Mouse (Mus musculus) heart, embryonic 14.5 days (tissue): ENCODE data around the gene 4931429L15Rik. TPM values are rescaled to one million over a fixed set of nuclear protein-coding genes. Genes with fewer than 3 reads are reported as not detected.

ENCODE experiments used
- ATAC-seq: fragments of 200-750 bp; cut with Nextera tagmentation; 2 replicates; pipeline ENCODE4 v1.8.0; 2017; ENCODE audit warnings: low read depth, moderate TSS enrichment; ENCODE audit not compliant: insufficient number of reproducible peaks, insufficient read depth, low FRiP score
- H3K27ac ChIP-seq, 2 experiments: fragments of 200-500 bp in 1 of 2; fragments of 300-500 bp in 1 of 2; sonication (generic) in 1 of 2; replicated peaks in 1 of 2; 2 replicates each; pipeline ENCODE4 v1.5.1; 2012 to 2014; ENCODE audit warnings: low read depth in 2 of 2, low read length in 2 of 2, control low read depth in 1 of 2, mild to moderate bottlenecking in 1 of 2, mixed read lengths in 1 of 2; ENCODE audit not compliant: control insufficient read depth in 1 of 2, insufficient read depth in 1 of 2
- H3K27me3 ChIP-seq: fragments of 300-500 bp; sonication (generic); 2 replicates; pipeline ENCODE4 v1.6.1; 2014; ENCODE audit warnings: mild to moderate bottlenecking, low read length, control low read depth; ENCODE audit not compliant: control insufficient read depth, insufficient read depth
- H3K36me3 ChIP-seq: fragments of 300-500 bp; sonication (generic); 2 replicates; pipeline ENCODE4 v1.6.1; 2014; ENCODE audit warnings: mild to moderate bottlenecking, control low read depth, low read length, mixed read lengths; ENCODE audit not compliant: control insufficient read depth, insufficient read depth
- H3K4me1 ChIP-seq, 2 experiments: fragments of 200-500 bp in 1 of 2; fragments of 300-500 bp in 1 of 2; sonication (generic) in 1 of 2; 2 replicates each; pipeline ENCODE4 v1.6.1; 2012 to 2014; ENCODE audit warnings: low read length in 2 of 2, control low read depth in 1 of 2, mixed read lengths in 1 of 2; ENCODE audit not compliant: control insufficient read depth in 2 of 2, insufficient read depth in 2 of 2
- H3K4me2 ChIP-seq: fragments of 300-500 bp; sonication (generic); 2 replicates; pipeline ENCODE4 v1.6.1; 2014; ENCODE audit warnings: mild to moderate bottlenecking, low read length
- H3K4me3 ChIP-seq, 2 experiments: fragments of 200-500 bp in 1 of 2; fragments of 300-500 bp in 1 of 2; sonication (generic) in 1 of 2; 2 replicates each; pipeline ENCODE4 v1.5.1; 2012 to 2014; ENCODE audit warnings: low read length in 2 of 2, mild to moderate bottlenecking in 2 of 2, control low read depth in 1 of 2, low read depth in 1 of 2, moderate library complexity in 1 of 2; ENCODE audit not compliant: control insufficient read depth in 1 of 2, insufficient read depth in 1 of 2
- H3K9ac ChIP-seq: fragments of 300-500 bp; sonication (generic); 2 replicates; pipeline ENCODE4 v1.6.1; 2014; ENCODE audit warnings: mild to moderate bottlenecking, low read length
- H3K9me3 ChIP-seq: fragments of 300-500 bp; sonication (generic); 2 replicates; pipeline ENCODE4 v1.6.1; 2016; ENCODE audit warnings: low read length, control low read depth; ENCODE audit not compliant: control insufficient read depth
- WGBS: fragments of 180-500 bp; shearing (Covaris S2); extraction: QIAGEN DNeasy Blood & Tissue Kit; methylation state at CpG from one replicate; pipeline ENCODE4 v1.1.7; 2014; 5-methylcytosine and 5-hydroxymethylcytosine counted together
- polyA plus RNA-seq: library from polyadenylated mRNA; unstranded; fragments of >200 nt; fragmentation: Nextera tagmentation; extraction: Ambion mirVana; gene quantifications from 2 replicates; pipeline ENCODE4 v1.2.1, GENCODE M21; 2014

4931429L15Rik gene
- polyA plus RNA-seq, 1 experiment from 2014 or later, result not detected

DNA sequence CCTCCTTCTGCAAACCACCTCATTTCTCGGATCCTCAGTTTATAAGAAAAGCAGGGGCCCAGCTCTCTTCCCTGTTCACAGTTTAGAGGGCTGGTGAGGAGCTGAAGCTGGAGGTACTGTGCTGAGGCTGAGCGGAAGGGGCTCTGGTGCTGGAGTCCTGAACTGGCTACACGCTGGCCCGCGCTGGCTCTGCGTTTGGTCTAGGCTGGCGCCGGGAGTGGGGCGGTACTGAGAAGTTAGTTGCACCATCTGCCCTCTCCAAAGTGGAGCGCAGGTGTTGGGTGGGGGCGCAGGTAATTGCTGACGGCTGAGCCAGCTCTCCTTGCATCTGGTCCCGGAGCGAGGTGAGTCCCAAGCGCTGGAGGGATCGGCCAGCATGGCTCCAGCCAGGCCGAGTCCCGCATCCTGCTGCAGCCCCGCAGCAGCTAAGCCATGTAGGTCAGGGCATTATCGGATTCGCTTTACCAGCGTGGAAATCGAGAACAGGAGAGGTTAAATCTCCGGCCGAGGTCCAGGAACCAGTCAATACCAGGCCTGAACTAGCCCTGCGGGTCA lies 14.8 kb upstream of the 4931429L15Rik start:
- Histone ChIP-seq H3K9ac (no peak overlapping the region), H3K4me3 (no peak overlapping the region), H3K4me2 (no peak overlapping the region), H3K9me3 (no peaks in the 10 kb centered on the region), H3K27ac (no peak overlapping the region), H3K36me3 (no peaks in the 10 kb centered on the region), H3K27me3 (peaks cover 21% of the 10 kb centered on the region; the same call in 1 of the 2 replicates), H3K4me1 (peaks cover 0 to 3% of the 10 kb centered on the region in 2 experiments; a peak in 1 of 4 replicates)
- no peak for ATAC-seq
- 32% methylated on average over 26 of the region's 26 CpGs for WGBS

DNA sequence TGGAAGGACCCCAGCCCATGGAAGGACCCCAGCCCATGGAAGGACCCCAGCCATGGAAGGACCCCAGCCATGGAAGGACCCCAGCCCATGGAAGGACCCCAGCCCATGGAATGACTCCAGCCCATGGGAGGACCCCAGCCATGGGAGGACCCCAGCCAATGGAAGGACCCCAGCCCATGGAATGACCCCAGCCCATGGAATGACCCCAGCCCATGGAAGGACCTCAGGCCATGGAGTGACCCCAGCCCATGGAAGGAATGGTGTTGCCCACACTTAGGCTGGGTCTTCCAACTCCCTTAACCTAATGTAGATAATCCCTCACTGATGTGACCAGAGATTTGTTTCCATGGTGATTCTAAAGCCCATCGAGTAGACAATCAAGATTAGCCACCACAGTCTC lies 11.5 kb upstream of the 4931429L15Rik start:
- no peaks in the 10 kb centered on the region for H3K36me3 ChIP-seq
- no peak overlapping the region for H3K9ac ChIP-seq
- ATAC-seq, result no peak
- H3K9me3 ChIP-seq, result no peaks in the 10 kb centered on the region
- H3K27me3 ChIP-seq, result peaks cover 21% of the 10 kb centered on the region; the same call in 1 of the 2 replicates
- H3K4me2 ChIP-seq, result no peak overlapping the region
- H3K4me1 ChIP-seq, result peaks cover 11 to 14% of the 10 kb centered on the region in 2 experiments; a peak in 3 of 4 replicates
- no peak overlapping the region for H3K27ac ChIP-seq
- 90% methylated on average over 1 of the region's 1 CpGs for WGBS
- H3K4me3 ChIP-seq, result no peak overlapping the region

DNA sequence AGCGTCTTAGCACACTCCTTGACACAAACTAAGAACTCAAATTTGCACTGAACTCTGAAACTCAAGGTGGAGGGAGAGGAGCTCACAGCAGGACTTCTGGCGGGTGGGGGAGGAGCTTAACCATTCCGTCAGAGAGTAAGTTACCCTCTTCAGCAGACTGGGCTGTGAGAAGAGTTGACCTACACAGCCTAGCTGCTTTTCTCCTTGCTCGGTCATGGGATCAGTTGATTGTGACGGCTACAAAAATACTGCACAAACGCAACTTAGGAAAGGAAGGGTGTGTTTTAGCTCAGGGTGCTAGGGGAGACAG lies 10.8 kb upstream of the 4931429L15Rik start:
- Histone ChIP-seq H3K36me3 (no peaks in the 10 kb centered on the region), H3K9me3 (no peaks in the 10 kb centered on the region), H3K27me3 (peaks cover 15% of the 10 kb centered on the region; the same call in 1 of the 2 replicates), H3K27ac (no peak overlapping the region), H3K4me1 (peaks cover 11 to 14% of the 10 kb centered on the region in 2 experiments; a peak in 3 of 4 replicates), H3K9ac (no peak overlapping the region), H3K4me2 (no peak overlapping the region), H3K4me3 (no peak overlapping the region)
- 44% methylated on average over 6 of the region's 6 CpGs for WGBS
- no peak for ATAC-seq

DNA sequence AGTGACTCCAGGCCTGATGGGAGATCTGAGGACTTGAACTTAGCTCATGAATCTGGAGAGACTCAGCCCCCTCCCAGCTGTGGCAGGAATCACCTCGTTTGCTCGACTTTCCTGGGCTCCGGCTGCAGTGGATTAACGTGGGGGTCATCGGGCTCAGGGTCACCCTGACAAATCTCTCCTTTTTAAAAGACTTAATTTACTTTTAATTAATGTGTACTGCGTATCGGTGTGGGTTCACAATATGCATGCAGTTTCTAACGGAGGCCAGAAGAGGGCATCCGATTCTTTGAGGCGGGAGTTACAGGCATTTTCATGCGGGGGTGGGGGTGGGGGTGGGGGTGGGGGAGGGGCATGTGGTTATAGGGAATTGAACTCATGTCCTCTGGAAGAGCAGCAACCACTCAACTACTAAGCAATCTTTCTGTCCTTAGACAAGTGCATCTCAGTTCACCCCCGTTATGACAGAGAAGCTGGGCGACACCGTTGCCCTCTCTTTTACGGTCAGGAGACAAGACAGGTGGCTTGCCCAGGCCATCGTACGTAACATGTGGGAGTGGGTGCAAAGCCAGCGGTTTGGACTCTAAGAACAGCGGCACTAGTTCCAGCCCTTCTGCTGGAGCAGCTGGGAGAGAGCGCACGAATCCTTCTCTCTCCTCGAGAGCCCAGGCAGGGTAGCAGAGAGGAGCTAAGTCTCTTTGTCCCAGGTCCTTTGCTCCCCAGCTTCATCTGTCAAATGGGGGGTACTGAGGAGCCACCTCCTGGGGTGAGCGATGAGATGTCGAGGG lies 10.2 kb upstream of the 4931429L15Rik start:
- no peak for ATAC-seq
- Histone ChIP-seq H3K4me1 (peaks cover 11 to 14% of the 10 kb centered on the region in 2 experiments; a peak in 3 of 4 replicates), H3K27me3 (peaks cover 9% of the 10 kb centered on the region; the same call in 1 of the 2 replicates), H3K4me3 (no peak overlapping the region), H3K9me3 (no peaks in the 10 kb centered on the region), H3K36me3 (no peaks in the 10 kb centered on the region), H3K4me2 (peak overlapping the region; percentile 77), H3K9ac (no peak overlapping the region), H3K27ac (no peak overlapping the region)
- 17% methylated on average over 24 of the region's 24 CpGs for WGBS

DNA sequence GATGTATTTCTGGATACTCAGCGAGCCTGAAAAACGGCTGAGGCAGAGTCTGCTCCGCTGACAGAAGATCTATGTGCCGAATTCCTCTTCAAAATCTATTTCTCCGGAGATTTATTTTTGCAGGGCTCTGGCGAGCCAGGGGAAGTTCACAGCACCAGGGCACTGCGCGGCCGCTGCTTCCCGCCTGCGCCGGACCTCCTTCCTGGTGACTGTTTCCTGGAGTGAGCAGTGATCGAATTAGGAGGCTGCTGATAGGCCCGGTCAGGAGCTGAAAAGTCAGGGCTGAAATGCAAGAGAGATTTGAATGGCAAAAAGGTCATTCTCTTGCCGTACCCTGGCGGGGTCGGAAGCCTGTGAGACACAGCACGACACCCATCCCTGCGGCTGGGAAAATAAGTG lies 9.5 kb upstream of the 4931429L15Rik start:
- Histone ChIP-seq H3K4me2 (peak overlapping the region; percentile 77), H3K4me3 (peak overlapping the region; percentile 33 to 45), H3K27me3 (peaks cover 2% of the 10 kb centered on the region; the same call in 1 of the 2 replicates), H3K9me3 (no peaks in the 10 kb centered on the region), H3K4me1 (peaks cover 11 to 14% of the 10 kb centered on the region in 2 experiments; a peak in 3 of 4 replicates), H3K36me3 (no peaks in the 10 kb centered on the region), H3K27ac (peak overlapping the region; percentile 1 to 63; a peak in 3 of 4 replicates), H3K9ac (peak overlapping the region; percentile 75)
- 2% methylated on average over 19 of the region's 19 CpGs for WGBS
- peak; percentile 60; the same call in 1 of the 2 replicates for ATAC-seq

DNA sequence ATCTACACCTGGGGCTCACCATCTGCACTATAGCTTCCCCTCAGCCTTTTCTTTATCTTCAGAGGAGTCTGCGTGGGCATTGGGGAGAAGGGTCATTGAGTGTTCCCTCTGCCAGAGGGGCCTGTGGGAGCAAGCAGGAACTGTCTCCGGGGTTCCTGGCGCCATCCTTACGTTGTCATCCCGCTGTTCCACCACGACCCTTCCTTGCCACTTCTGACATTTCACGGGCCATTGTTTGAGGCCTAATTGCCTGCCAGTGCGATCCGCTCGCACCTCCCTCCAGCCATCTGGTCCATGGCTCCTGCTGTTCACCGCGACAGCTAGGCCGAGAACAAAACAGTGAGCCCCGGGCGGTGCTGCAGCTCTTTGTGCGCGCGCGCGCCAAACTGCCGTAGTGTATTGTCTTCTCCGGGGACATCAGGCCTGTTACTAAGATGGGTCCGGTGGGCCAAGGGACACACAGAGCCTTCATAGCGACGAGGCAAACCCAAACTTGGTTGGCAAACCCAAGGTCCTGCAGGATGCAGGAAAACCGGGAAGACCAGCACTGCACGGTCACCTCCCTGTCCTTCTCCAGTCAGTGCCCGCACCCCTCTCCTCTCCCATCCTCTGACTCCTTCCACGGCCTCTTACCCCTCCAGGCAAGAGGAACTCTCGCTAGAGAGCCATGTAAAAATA lies 8.9 kb upstream of the 4931429L15Rik start:
- Histone ChIP-seq H3K4me1 (peaks cover 11 to 14% of the 10 kb centered on the region in 2 experiments; a peak in 3 of 4 replicates), H3K36me3 (no peaks in the 10 kb centered on the region), H3K27me3 (no peaks in the 10 kb centered on the region), H3K9ac (peak overlapping the region; percentile 75), H3K27ac (peak overlapping the region; percentile 1 to 63; a peak in 3 of 4 replicates), H3K4me2 (peak overlapping the region; percentile 77), H3K4me3 (peak overlapping the region; percentile 33 to 45), H3K9me3 (no peaks in the 10 kb centered on the region)
- 0 out of 2 replicates have a peak, but pooled peaks have one; percentile 35 for ATAC-seq
- WGBS, result 6% methylated on average over 30 of the region's 30 CpGs

DNA sequence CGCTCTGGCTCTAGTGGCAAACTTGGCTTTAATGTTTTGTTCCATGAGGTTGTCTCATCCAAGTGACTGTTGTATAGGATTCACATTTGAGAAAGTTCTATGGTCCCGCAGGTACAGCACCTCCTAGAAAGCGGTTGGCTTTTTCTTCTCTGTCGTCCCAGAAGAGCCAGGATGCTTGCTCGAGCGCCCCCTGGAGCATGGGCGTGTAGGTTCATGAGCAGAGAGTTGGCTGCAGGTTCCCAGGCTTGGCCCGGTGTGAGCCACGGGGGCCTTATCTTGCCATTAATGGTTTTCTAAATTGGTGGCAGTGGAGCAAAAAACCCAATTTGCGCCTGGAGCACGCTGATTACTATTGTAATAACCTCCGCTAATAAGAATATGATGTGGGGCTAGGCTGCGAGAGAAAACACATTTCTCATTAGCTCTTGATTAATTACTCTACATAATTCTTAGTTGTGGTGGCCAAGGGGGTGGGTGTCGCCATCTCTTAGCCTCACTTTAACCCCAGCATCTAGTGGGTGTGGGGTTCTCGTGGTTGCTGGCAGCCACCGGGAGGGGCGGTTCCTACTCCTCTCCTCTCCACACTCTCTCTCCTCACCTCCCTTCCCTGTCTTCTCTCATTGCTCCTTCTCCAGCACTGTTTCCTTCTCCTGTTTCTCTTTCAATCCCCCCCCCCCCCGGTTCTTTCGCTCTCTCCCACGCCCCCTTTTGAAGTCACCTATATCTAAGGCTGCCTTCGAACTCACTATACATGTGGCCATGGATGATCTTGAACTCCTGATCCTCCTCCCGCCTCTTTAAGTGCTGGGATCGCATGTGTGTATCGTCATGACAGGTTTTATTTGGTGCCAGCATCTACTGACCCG lies 8.2 kb upstream of the 4931429L15Rik start:
- H3K4me3 ChIP-seq, result peak overlapping the region in 1 of 2 experiments; percentile 33; a peak in 1 of 4 replicates
- 65% methylated on average over 25 of the region's 25 CpGs for WGBS

More for the DNA sequence above, 8.2 kb upstream of the 4931429L15Rik start:
- Histone ChIP-seq H3K27me3 (no peaks in the 10 kb centered on the region), H3K4me1 (peaks cover 11 to 14% of the 10 kb centered on the region in 2 experiments; a peak in 3 of 4 replicates), H3K9me3 (no peaks in the 10 kb centered on the region), H3K27ac (no peak overlapping the region), H3K36me3 (no peaks in the 10 kb centered on the region), H3K4me2 (peak overlapping the region; percentile 77), H3K9ac (peak overlapping the region; percentile 75)
- ATAC-seq, result no peak
